Mouse (Mus musculus) CD4-positive, CD25-positive, alpha-beta regulatory T cell (primary cell): ENCODE results near the gene G6pc. TPM values are rescaled to one million over a fixed set of nuclear protein-coding genes. Genes with fewer than 3 reads are reported as not detected.

Experiments
- polyA plus RNA-seq: library from polyadenylated mRNA; unstranded; fragments of 100-300 nt; shearing (Covaris generic); gene quantifications from one replicate; pipeline ENCODE4 v1.2.1, GENCODE M21; 2017

Gene G6pc
- not detected for polyA plus RNA-seq

GRCm38 (mm10) chr11:101367326-101367935, at the start of gene G6pc:
G6pc (plus strand) TSS chr11:101367561.

GRCm38 (mm10) chr11:101324763-101325162, 42.6 kb upstream of the G6pc start, which contains the start of gene Aoc2:
Aoc2 (plus strand) TSS chr11:101325063.

GRCm38 (mm10) chr11:101330371-101330924, 36.9 kb upstream of the G6pc start, which contains the start of gene Aoc3:
Aoc3 (plus strand) TSS chr11:101330605.

GRCm38 (mm10) chr11:101417101-101417855, 49.9 kb downstream of the G6pc start, which contains the start of gene Aarsd1:
Aarsd1 (minus strand) TSS chr11:101417615.

DNA sequence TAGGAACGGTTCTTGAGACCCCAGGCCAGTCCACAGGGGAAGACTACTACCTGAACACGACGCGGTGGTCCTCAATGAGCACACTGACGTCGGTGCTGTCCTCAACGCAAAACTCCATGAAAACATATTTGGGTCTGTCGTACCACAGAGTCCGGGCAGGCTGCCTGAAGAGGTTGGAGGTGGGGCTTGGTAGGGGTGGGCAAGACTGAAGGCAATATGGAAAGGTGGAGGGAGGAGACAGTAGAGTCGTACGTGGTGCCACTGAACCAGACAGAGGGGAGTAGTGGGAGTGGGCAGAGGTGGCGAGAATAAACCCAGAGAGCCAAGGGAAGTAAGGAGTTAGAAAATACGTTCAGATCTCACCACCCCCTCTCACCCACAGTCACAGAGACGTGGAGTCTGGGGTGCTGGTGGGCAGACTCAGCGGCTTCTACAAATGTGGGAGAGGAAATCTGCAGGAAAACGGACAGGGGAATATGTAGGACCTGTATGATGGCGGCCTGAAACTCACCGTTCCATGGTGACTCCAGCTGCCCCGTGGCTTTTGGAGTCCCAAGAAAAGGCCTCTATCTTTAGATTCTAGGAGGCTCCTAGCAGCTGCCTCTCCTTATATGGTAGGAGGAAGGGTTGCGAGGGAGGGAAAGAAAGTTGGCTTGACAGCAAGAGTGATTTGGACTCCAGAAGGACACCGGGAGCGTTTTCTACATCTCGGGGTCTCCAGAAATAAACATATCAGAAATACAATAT, 56.9 kb downstream of the G6pc start, which contains the start of gene Gm27029:
TSS of gene Gm27029 (minus strand) at position 692 of the 747 bp plus-strand sequence.

GRCm38 (mm10) chr11:101424925-101425813, 57.8 kb downstream of the G6pc start, which contains the start of the genes Rundc1 and Ptges3l:
Rundc1 (plus strand) TSS chr11:101425085.
Ptges3l (minus strand) TSS chr11:101425333.

Other genes with a start within 250 kb of the G6pc start
- gene Retreg3, start 247.7 kb upstream of the G6pc start, polyA plus RNA-seq = 80.5 TPM
- 40.0 TPM for gene Tubg1, start 247.6 kb upstream of the G6pc start, polyA plus RNA-seq
- gene Tubg2, start 211.7 kb upstream of the G6pc start, polyA plus RNA-seq = 2.2 TPM
- 0.06 TPM for gene Cntnap1, start 197.0 kb upstream of the G6pc start, polyA plus RNA-seq
- 0.25 TPM for gene Plekhh3, start 196.2 kb upstream of the G6pc start, polyA plus RNA-seq
- gene Ccr10, start 192.1 kb upstream of the G6pc start, polyA plus RNA-seq = 2.5 TPM
- gene Ezh1, start 141.1 kb upstream of the G6pc start, polyA plus RNA-seq = 71.6 TPM
- 0.41 TPM for gene Ramp2, start 121.5 kb upstream of the G6pc start, polyA plus RNA-seq
- gene Vps25, start 113.9 kb upstream of the G6pc start, polyA plus RNA-seq = 158 TPM
- 5.8 TPM for gene Wnk4, start 107.0 kb upstream of the G6pc start, polyA plus RNA-seq
- gene Cntd1, start 88.5 kb upstream of the G6pc start, polyA plus RNA-seq = 0.54 TPM
- gene Coa3, start 88.4 kb upstream of the G6pc start, polyA plus RNA-seq = 112 TPM
- gene Becn1, start 65.3 kb upstream of the G6pc start, polyA plus RNA-seq = 207 TPM
- gene Psme3, start 51.3 kb upstream of the G6pc start, polyA plus RNA-seq = 186 TPM
- 3.6 TPM for gene Aoc2, start 42.5 kb upstream of the G6pc start, polyA plus RNA-seq
- gene Aoc3, start 37.0 kb upstream of the G6pc start, polyA plus RNA-seq = not detected
- 40.9 TPM for gene Aarsd1, start 50.1 kb downstream of the G6pc start, polyA plus RNA-seq
- 2.3 TPM for gene Gm27029, start 57.2 kb downstream of the G6pc start, polyA plus RNA-seq
- 32.5 TPM for gene Rundc1, start 57.5 kb downstream of the G6pc start, polyA plus RNA-seq
- gene Ptges3l, start 57.8 kb downstream of the G6pc start, polyA plus RNA-seq = 3.1 TPM
- gene Rpl27, start 74.7 kb downstream of the G6pc start, polyA plus RNA-seq = 356 TPM
- gene Ifi35, start 80.8 kb downstream of the G6pc start, polyA plus RNA-seq = 192 TPM
- gene Rnd2, start 97.4 kb downstream of the G6pc start, polyA plus RNA-seq = 0.22 TPM
- gene Vat1, start 98.7 kb downstream of the G6pc start, polyA plus RNA-seq = 0.59 TPM
- 2.4 TPM for gene Brca1, start 184.4 kb downstream of the G6pc start, polyA plus RNA-seq
- 105 TPM for gene Nbr1, start 184.6 kb downstream of the G6pc start, polyA plus RNA-seq
- gene Tmem106a, start 214.7 kb downstream of the G6pc start, polyA plus RNA-seq = 7.4 TPM
- gene Gm11634, start 231.7 kb downstream of the G6pc start, polyA plus RNA-seq = 0.24 TPM